Mouse (Mus musculus) urinary bladder, postnatal 36 days (tissue): ENCODE results near the gene Tspan9.

Source experiments
- DNase-seq, 2 experiments: peaks; one replicate each; pipeline ENCODE4 v3.0.0; 2022; ENCODE audit warnings: low spot score in 2 of 2, mixed read lengths in 1 of 2

Gene Tspan9

GRCm38 (mm10) chr6:128133679-128134191 is 9.7 kb downstream of the Tspan9 start:
- DNase-seq = no peak

- no peak for DNase-seq
Measured at GRCm38 (mm10) chr6:128132581-128132980, 10.8 kb downstream of the Tspan9 start.

- no peak for DNase-seq
Measured at GRCm38 (mm10) chr6:128131390-128131789, 12.0 kb downstream of the Tspan9 start.

- no peak for DNase-seq
Measured at GRCm38 (mm10) chr6:128130686-128131085, 12.7 kb downstream of the Tspan9 start.

- no peak for DNase-seq
Measured at GRCm38 (mm10) chr6:128129382-128129781, 14.0 kb downstream of the Tspan9 start.

GRCm38 (mm10) chr6:128127312-128127711 is 16.1 kb downstream of the Tspan9 start:
- no peak for DNase-seq

- no peak for DNase-seq
Measured at GRCm38 (mm10) chr6:128126876-128127275, 16.5 kb downstream of the Tspan9 start.

GRCm38 (mm10) chr6:128125464-128125863 is 17.9 kb downstream of the Tspan9 start:
- DNase-seq = no peak

- DNase-seq = no peak
Measured at GRCm38 (mm10) chr6:128124222-128124971, 19.0 kb downstream of the Tspan9 start.

GRCm38 (mm10) chr6:128122127-128122526 is 21.3 kb downstream of the Tspan9 start:
- no peak for DNase-seq

GRCm38 (mm10) chr6:128121691-128122090 is 21.7 kb downstream of the Tspan9 start:
- DNase-seq = peak in 1 of 2 experiments; percentile 70

- DNase-seq = no peak
Measured at GRCm38 (mm10) chr6:128120806-128121205, 22.6 kb downstream of the Tspan9 start.

GRCm38 (mm10) chr6:128118670-128119230 is 24.6 kb downstream of the Tspan9 start:
- no peak for DNase-seq

- no peak for DNase-seq
Measured at GRCm38 (mm10) chr6:128116836-128117542, 26.4 kb downstream of the Tspan9 start.

GRCm38 (mm10) chr6:128116344-128116743 is 27.1 kb downstream of the Tspan9 start:
- DNase-seq = no peak

GRCm38 (mm10) chr6:128115121-128115520 is 28.3 kb downstream of the Tspan9 start:
- DNase-seq = peak in 1 of 2 experiments; percentile 46

- no peak for DNase-seq
Measured at GRCm38 (mm10) chr6:128112605-128113004, 30.8 kb downstream of the Tspan9 start.

GRCm38 (mm10) chr6:128111784-128112183 is 31.6 kb downstream of the Tspan9 start:
- DNase-seq = no peak

GRCm38 (mm10) chr6:128108324-128109035 is 34.9 kb downstream of the Tspan9 start:
- peak in 1 of 2 experiments; percentile 45 for DNase-seq

GRCm38 (mm10) chr6:128107698-128108097 is 35.7 kb downstream of the Tspan9 start:
- no peak for DNase-seq

GRCm38 (mm10) chr6:128106154-128106553 is 37.2 kb downstream of the Tspan9 start:
- no peak for DNase-seq
